Mouse (Mus musculus) stomach, postnatal 0 days (tissue): ENCODE measurements around the gene Pgs1. TPM values are rescaled to one million over a fixed set of nuclear protein-coding genes. Genes with fewer than 3 reads are reported as not detected.
A peak's percentile ranks its signal among the peaks of the same experiment; 100 is the strongest.

Source experiments
- ATAC-seq: fragments of 200-750 bp; cut with Nextera tagmentation; 2 replicates; pipeline ENCODE4 v1.8.0; 2017; ENCODE audit not compliant: low FRiP score, low TSS enrichment
- DNase-seq: peaks from one replicate; pipeline ENCODE4 v3.0.0-alpha.2; 2016; ENCODE audit warnings: low spot score
- H3K27ac ChIP-seq: fragments of 300-500 bp; sonication (generic); replicated peaks from 2 replicates; pipeline ENCODE4 v1.5.1; 2014; ENCODE audit warnings: mild to moderate bottlenecking, control low read depth
- H3K27me3 ChIP-seq: fragments of 300-500 bp; sonication (generic); 2 replicates; pipeline ENCODE4 v1.6.1; 2014; ENCODE audit warnings: low read length; ENCODE audit not compliant: control insufficient read depth, insufficient read depth
- H3K36me3 ChIP-seq: fragments of 300-500 bp; sonication (generic); 2 replicates; pipeline ENCODE4 v1.6.1; 2014; ENCODE audit warnings: low read length, mixed read lengths; ENCODE audit not compliant: control insufficient read depth, insufficient read depth
- H3K4me1 ChIP-seq: fragments of 300-500 bp; sonication (generic); replicated peaks from 2 replicates; pipeline ENCODE4 v1.6.1; 2014; ENCODE audit warnings: antibody characterized with exemption; ENCODE audit not compliant: control insufficient read depth, insufficient read depth
- H3K4me2 ChIP-seq: fragments of 300-500 bp; sonication (generic); replicated peaks from 2 replicates; pipeline ENCODE4 v1.6.1; 2014; ENCODE audit warnings: low read depth, mild to moderate bottlenecking, control low read depth, moderate library complexity
- H3K4me3 ChIP-seq: fragments of 300-500 bp; sonication (generic); 2 replicates; pipeline ENCODE4 v1.5.1; 2014; ENCODE audit warnings: low read depth, low read length, control low read depth
- H3K9ac ChIP-seq: fragments of 300-500 bp; sonication (generic); 2 replicates; pipeline ENCODE4 v1.6.1; 2014; ENCODE audit warnings: mild to moderate bottlenecking, low read length, control low read depth, mixed read lengths
- H3K9me3 ChIP-seq: fragments of 300-500 bp; sonication (generic); 2 replicates; pipeline ENCODE4 v1.6.1; 2016; ENCODE audit warnings: low read length; ENCODE audit not compliant: control insufficient read depth
- CTCF ChIP-seq: IDR thresholded peaks from 2 replicates; pipeline ENCODE4 v1.5.1; 2016; ENCODE audit warnings: antibody characterized with exemption, low read depth, mild to moderate bottlenecking, moderate library complexity
- EP300 ChIP-seq: optimal IDR thresholded peaks from 2 replicates; pipeline ENCODE3; 2016; ENCODE audit warnings: antibody characterized with exemption
- WGBS: fragments of 180-500 bp; shearing (Covaris S2); extraction: QIAGEN DNeasy Blood & Tissue Kit; methylation state at CpG from one replicate; pipeline ENCODE4 v1.1.7; 2014; 5-methylcytosine and 5-hydroxymethylcytosine counted together
- polyA plus RNA-seq: library from polyadenylated mRNA; unstranded; fragments of >200 nt; fragmentation: Nextera tagmentation; extraction: Ambion mirVana; gene quantifications from 2 replicates; pipeline ENCODE4 v1.2.1, GENCODE M21; 2015

Pgs1 gene
- 28.7 and 29.4 TPM in 2 replicates for polyA plus RNA-seq

DNA sequence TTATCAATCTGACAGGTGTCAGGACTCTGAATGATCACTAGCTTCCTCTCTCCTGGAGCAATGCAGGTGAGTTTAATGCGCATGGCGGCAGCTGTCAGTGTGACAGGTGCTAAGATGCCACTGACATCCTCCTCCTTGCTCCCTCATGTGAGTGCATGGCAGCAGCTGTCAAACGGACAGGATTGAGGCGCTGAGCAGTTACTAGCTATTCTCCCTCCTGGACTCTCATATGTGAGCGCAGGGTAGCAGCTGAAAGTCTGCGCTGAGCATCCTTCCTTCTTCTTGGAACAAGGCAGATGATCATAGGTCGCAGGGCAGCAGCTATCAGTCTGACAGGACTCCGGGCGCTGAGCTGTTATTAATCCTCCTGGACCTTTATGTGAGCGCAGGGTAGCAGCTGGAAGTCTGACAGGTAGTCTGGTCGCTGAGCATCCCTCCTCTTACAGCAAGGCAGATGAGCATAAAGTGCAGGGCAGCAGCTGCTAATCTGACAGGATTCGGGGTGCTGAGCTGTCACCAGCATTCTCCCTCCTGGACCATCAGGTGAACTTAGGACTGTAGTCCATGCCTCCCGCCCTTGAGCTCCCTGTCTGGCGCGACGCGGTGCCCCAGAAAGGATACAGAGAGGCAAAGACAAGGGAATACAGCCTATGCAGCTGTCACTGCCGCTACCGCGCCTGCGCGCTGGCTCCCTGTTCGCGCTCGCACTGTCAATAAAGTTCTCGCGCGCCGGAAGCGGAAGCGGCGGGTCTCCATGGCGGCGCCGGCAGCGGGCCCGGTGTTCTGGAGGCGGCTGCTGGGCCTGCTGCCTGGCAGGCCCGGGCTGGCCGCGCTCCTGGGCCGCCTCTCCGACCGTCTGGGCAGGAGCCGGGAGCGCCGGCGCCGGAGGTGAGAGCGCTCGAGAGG is at the start of gene Pgs1:
TSS of gene Pgs1 (plus strand) at position 167 of the 906 bp plus-strand sequence.
- peak within 1 kb of the TSS; percentile 93 for H3K9ac ChIP-seq
- peak within 1 kb of the TSS; percentile 77 for H3K4me2 ChIP-seq
- no peaks in the 10 kb centered on the region for H3K36me3 ChIP-seq
- DNase-seq = peak; percentile 91
- no peaks in the 10 kb centered on the region for H3K27me3 ChIP-seq
- peak; percentile 85 for ATAC-seq
- peak within 1 kb of the TSS; percentile 98 for H3K4me3 ChIP-seq
- H3K27ac ChIP-seq = peak within 1 kb of the TSS; percentile 86
- TF ChIP-seq CTCF (no peak), EP300 (no peak)
- H3K4me1 ChIP-seq = peaks cover 8% of the 10 kb centered on the region
- 9% methylated on average over 36 of the region's 51 CpGs for WGBS
- H3K9me3 ChIP-seq = no peaks in the 10 kb centered on the region

DNA sequence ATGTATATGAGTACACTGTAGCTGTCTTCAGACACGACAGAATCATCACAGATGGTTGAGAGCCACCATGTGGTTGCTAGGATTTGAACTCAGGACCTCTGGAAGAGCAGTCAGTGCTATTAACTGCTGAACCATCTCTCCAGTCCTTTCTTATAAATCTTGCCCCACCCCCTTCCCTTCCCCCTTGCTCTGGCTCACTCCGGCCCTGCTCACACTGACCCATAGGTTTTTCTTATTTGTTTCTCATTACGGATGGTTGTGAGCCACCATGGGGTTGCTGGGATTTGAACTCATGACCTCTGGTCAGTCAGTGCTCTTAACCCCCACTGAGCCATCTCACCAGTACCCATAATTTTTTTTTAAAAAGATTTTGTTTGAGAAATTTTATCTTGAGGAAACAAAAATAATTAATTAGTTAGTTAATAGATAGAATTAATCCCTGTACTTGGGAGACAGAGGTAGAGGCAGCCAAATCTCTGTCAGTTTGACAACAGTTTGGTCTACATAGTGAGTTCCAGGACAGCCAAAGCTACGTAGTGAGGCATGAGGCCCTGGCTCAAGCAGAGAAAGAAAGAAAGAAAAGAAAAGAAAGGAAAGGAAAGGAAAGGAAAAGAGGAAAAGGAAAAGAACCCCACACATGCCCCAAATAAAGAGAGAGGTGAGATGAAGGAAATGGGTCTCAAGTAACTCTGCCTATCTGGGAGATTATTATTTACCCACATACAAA is 46.9 kb upstream of the Pgs1 start:
- WGBS = 34% methylated on average over 4 of the region's 4 CpGs
- Histone ChIP-seq H3K4me2 (no peak overlapping the region), H3K27me3 (no peaks in the 10 kb centered on the region), H3K36me3 (no peaks in the 10 kb centered on the region), H3K27ac (peak overlapping the region; percentile 24), H3K9me3 (no peaks in the 10 kb centered on the region), H3K4me3 (no peak overlapping the region), H3K9ac (no peak overlapping the region), H3K4me1 (peaks cover 34% of the 10 kb centered on the region)
- DNase-seq = no peak
- TF ChIP-seq CTCF = no peak
- TF ChIP-seq EP300 = no peak
- ATAC-seq = no peak

DNA sequence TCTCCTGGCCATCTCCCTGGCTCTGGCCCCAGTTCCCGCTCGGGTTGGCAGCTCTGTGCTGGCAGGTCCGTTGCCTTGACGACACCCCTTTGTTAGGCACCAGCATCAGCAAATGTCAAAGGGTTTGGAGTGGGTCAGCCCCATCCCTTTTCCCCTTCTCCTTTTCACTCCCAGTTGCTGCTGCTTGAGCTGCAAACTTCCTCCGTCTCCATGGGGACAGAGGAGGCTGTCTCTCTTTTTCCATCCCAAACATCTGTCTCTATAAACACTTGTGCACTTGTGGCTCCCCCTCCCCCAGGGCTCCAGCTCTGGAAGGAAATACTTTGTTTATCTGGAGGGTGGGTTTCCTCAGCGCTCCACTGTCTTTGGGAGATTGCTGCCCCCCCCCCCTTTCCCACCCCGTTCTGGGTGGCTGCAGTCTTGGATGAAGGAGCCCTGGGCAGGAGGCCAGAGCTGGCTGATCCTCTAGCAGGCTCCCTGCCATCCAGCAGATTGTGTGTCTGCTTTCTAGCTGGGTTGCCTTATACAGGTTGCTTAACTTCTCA is 46.3 kb upstream of the Pgs1 start:
- DNase-seq (peak; percentile 72), ATAC-seq (peak; percentile 62; the same call in 1 of the 2 replicates)
- Histone ChIP-seq H3K4me2 (peak overlapping the region; percentile 17; the same call in 1 of the 2 replicates), H3K9me3 (no peaks in the 10 kb centered on the region), H3K36me3 (no peaks in the 10 kb centered on the region), H3K4me1 (peaks cover 29% of the 10 kb centered on the region), H3K9ac (no peak overlapping the region), H3K4me3 (no peak overlapping the region), H3K27ac (peak overlapping the region; percentile 82), H3K27me3 (no peaks in the 10 kb centered on the region)
- TF ChIP-seq CTCF = 0 out of 2 replicates have a peak, but pooled peaks have one; percentile 1
- no peak for TF ChIP-seq EP300
- 6% methylated on average over 7 of the region's 7 CpGs for WGBS

DNA sequence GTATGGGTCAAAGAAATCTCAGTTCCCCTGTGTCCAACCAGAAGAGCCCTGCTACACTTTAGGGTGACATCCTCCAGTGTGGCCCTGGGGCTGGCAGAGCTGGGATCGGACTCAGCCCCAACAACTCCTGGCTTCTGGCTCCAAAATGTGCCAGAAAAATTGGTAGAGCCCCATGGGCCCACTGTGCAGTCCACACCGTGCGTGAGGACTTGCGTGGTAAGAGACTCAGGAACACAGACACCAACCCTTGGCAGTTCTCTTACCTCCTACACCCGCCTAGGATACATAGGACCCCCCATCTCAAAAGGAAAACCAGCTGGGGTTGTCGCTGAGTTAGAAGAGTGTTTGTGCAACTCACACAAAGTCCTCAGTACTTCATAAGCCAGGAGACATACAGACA is 45.2 kb upstream of the Pgs1 start:
- Histone ChIP-seq H3K27ac (peak overlapping the region; percentile 82), H3K9ac (no peak overlapping the region), H3K4me3 (no peak overlapping the region), H3K27me3 (no peaks in the 10 kb centered on the region), H3K9me3 (no peaks in the 10 kb centered on the region), H3K36me3 (no peaks in the 10 kb centered on the region), H3K4me2 (no peak overlapping the region), H3K4me1 (peaks cover 20% of the 10 kb centered on the region)
- DNase-seq = no peak
- 93% methylated on average over 6 of the region's 6 CpGs for WGBS
- no peak for ATAC-seq
- no peak for TF ChIP-seq CTCF
- no peak for TF ChIP-seq EP300

DNA sequence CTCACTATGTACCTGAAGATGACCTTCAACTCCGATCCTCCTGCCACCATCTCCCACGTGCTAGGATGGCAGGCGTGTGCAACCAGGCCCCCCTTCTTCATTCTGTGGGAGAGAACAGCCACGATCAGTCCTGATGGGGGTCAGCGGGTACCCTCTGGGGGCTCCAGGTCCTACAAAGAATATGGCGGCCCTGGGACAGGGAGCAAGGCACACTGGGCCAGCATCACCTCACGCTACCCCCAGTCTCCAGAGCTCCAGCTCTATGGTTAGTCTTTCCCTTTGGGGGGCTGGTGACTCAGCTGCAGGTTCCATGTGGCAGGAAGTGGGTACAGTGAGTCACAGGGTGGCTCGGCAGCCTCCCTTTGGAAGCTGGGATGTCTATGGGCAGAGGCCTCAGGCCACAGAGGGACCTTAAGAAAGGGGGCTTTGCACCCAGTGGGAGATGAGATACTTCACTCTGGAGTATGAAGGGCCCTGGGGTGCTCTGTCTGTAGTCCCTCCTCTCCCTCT is 44.7 kb upstream of the Pgs1 start:
- Histone ChIP-seq H3K9ac (no peak overlapping the region), H3K27me3 (no peaks in the 10 kb centered on the region), H3K4me1 (peaks cover 15% of the 10 kb centered on the region), H3K4me2 (no peak overlapping the region), H3K27ac (peak overlapping the region; percentile 3; the same call in 1 of the 2 replicates), H3K4me3 (no peak overlapping the region), H3K36me3 (no peaks in the 10 kb centered on the region), H3K9me3 (no peaks in the 10 kb centered on the region)
- DNase-seq (no peak), ATAC-seq (no peak)
- WGBS = 89% methylated on average over 7 of the region's 8 CpGs
- TF ChIP-seq EP300 = no peak
- TF ChIP-seq CTCF = no peak
